Mouse (Mus musculus) cerebellum, adult 9-10 months (tissue): ENCODE results near the gene Prrg4.
"Not testable (repeated sequence)": the region's sequence is repeated elsewhere in the genome, so short reads cannot be mapped to it uniquely, and the experiment has no call there.

Source experiments
- DNase-seq: peaks from one replicate; pipeline ENCODE4 v3.0.0; 2022

Gene Prrg4

DNA sequence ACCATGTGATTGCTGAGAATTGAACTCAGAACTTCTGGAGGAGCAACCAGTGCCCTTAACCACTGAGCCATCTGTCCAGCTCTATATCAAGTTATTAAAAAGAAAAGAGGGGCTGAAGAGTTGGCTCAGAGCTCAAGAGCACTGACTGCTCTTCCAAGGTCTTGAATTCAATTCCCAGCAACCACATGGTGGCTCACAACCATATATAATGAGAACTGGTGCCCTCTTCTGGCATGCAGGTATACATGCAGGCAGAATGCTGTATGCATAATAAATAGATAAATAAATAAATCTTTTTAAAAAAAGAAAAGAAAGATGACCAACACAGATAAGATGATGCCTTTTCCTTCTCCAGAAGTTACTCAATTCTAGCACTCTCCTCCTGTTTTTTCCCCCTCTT, 8.7 kb downstream of the Prrg4 start:
- no peak for DNase-seq

DNA sequence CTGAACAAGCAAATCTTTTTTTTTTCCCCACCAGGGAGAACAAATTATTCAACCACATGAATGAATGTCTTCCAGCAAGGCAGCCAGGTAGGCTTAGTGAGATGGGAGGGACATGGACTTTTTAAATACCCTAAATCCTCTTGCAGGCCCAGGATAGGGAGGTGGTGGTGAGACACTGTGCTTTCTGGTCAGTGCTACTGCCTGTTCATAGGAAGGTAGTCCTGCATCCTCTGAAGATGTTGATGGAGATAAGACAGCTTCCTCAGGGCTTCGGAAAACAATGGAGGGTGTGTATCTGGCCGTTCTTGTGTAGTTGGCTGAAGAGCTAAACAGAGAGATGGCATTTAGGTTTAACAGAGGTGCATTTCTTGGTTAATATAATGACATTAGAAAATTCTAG, 17.2 kb downstream of the Prrg4 start:
- DNase-seq: no peak

GRCm38 (mm10) chr2:104826191-104826590, 23.5 kb downstream of the Prrg4 start:
- no peak for DNase-seq

GRCm38 (mm10) chr2:104818763-104819162, 30.9 kb downstream of the Prrg4 start:
- not testable (repeated sequence) for DNase-seq

DNA sequence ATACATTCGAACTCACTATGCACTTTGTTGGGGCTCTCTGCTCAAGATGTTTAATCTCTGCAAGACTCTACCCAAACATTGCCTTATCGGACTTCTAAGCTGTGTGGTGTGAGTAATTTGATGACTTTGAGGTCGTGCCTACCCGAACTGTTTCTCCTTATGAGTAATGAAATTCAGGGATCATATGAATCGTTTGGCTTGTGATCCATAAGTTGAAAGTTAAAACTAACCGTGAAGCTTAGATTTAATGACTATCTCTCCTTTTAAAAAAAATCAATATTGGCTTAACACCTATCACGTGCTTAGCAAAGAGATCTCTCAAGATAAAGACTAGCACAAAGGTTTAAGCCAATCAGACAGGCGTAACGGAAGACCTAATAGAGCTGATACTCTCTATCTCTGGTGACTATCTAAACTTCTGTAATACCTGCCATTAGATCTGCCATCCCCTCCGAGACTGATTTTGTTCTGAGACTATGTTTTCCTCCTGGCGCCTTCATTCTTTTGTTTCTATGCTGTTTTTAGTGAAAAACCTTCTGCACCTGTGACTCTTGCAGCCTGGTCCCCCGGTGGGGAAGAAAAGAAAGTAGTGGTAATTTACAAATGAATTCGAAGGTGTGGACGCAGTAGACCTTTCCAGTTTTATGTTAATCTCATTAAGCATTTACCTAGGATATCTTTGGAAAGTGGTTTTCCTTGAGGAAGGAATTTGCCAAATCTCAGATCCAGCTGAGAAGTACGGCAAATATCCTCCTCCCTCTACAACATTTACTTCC, 31.9 kb downstream of the Prrg4 start:
- no peak for DNase-seq

GRCm38 (mm10) chr2:104816866-104817439, 32.7 kb downstream of the Prrg4 start:
- peak; percentile 92 for DNase-seq

DNA sequence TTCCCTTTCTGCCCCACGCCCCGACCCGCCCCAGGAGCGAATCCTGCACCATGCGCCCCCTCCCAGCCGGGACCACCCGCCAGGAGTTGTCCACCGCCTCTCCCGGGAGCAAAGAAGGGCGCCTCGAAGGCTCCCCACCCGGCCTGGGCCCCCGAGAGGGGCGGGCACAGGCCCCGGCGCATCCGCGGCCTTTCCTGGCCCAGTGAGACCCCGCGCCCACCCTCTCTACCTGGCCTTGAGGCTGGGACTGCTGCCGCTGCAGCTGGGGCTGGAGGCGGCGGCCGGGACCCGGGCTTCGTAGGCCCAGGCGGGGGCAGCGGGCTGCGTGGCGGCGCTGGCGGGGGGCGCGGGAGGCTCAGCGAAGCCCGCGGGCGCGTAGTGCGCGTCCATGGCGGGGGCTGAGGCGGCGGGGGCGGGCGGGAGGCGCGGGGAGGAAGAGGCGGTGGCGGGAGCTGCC, 33.3 kb downstream of the Prrg4 start, which contains the start of gene Qser1:
Gene Qser1, minus strand, starts transcription at position 390 of the 457 bp plus-strand sequence.
- DNase-seq: no peak

DNA sequence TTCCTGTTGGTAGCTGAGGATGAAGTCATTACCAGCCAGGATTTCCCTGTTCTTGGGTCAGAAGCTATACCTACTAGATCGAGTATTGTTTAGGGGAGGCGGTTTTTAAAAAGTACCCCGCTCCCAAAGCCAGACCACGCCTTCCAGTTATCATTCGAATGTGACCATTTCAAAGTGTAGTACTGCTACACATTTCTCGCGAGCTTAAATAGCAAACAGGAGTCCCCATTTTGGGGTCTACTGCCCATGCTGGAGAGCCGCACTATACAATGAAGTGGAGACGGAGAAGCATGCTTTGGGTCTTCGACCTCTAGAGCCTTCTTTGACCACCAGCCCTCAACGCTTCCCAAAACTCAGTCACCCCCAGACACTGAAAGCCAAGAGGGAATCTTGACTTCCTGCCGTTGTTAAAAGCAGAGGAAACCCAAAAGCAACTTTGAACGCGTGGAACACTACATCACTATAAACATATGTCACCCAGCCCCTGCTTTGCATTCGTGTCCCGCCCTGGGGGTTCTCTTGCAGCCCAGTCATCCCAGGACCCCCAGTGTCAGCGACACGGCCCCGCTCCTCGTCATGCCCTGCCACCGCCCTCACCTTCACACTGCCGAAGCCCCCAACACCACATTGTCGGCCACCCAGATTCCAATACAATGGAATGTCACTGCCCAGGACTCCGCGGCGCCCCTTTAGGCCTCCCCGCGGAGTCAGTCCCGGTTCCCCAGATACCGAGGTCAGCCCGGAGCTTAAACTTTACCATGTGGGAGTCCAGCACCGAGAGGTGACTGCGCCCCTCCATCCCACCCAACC, 33.9 kb downstream of the Prrg4 start:
- DNase-seq: peak; percentile 50

DNA sequence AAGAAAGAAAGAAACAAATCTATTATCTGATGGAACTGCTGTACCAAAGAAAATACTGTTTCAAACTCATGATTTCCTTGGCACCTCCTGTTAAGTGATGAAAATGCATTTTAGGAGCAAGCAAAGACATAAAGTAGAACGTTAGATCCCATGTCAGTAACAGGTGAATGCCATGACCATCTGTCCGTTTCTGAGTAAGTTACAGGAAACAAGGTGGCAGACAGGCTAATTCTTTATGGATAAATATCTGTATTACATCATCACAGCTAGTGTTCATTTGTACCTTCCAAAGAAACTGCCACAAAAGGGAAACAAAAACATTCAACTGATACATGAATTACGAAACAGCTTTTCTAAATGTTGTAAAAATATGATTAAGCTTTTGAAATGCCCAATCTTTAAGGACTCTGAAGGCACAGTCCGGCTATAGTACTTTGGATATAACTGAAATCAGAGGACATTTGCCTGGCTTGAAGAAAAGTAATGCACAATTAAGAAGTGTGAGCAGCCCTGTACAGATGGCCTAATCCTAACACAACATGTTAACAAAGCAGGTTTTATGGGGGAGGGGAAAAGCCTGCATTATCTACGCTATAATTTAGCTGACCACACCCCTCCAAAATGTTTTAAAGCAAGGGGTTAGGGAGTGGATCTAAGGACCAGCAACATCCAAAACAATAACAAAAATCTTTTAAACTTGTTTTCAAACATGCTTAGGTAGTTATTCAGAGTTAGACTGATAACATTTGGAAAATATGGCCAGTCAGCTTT, 35.3 kb downstream of the Prrg4 start:
- peak; percentile 27 for DNase-seq

DNA sequence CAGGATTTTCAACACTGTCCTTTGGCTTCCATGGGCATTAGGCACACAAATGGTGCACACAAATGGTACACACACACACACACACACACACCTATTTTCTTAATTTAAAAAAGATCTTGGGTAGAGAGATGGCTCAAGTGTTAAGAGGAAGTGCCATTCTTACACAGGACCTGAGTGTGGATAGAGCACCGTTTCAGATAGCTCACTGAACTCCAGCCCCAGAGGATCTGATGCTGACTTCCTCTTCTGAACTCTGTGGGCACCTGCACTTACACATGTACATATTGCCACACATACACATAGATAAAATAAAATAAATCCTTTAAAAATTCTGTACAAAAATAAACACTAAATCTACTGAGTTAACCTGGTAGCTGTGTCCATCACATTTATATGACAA, 44.2 kb downstream of the Prrg4 start:
- no peak for DNase-seq
